Mouse (Mus musculus) liver, embryonic 16.5 days (tissue): ENCODE measurements around the gene Alg11. TPM values are rescaled to one million over a fixed set of nuclear protein-coding genes. Genes with fewer than 3 reads are reported as not detected.

Experiments used
- ATAC-seq: fragments of 200-750 bp; cut with Nextera tagmentation; 2 replicates; pipeline ENCODE4 v1.8.0; 2017; ENCODE audit warnings: low read depth, mild to moderate bottlenecking, moderate number of reproducible peaks, moderate library complexity
- H3K27ac ChIP-seq: fragments of 300-500 bp; sonication (generic); 2 replicates; pipeline ENCODE4 v1.5.1; 2014; ENCODE audit warnings: mild to moderate bottlenecking, low read length
- H3K27me3 ChIP-seq: fragments of 300-500 bp; sonication (generic); 2 replicates; pipeline ENCODE4 v1.6.1; 2014; ENCODE audit warnings: low read depth, low read length, mixed read lengths; ENCODE audit not compliant: control insufficient read depth, insufficient read depth
- H3K36me3 ChIP-seq: fragments of 300-500 bp; sonication (generic); 2 replicates; pipeline ENCODE4 v1.6.1; 2014; ENCODE audit warnings: mild to moderate bottlenecking; ENCODE audit not compliant: control insufficient read depth, insufficient read depth
- H3K4me1 ChIP-seq: fragments of 300-500 bp; sonication (generic); 2 replicates; pipeline ENCODE4 v1.6.1; 2014; ENCODE audit warnings: low read depth, low read length, mixed read lengths; ENCODE audit not compliant: control insufficient read depth
- H3K4me2 ChIP-seq: fragments of 300-500 bp; sonication (generic); 2 replicates; pipeline ENCODE4 v1.6.1; 2014; ENCODE audit warnings: low read depth, low read length, mixed read lengths
- H3K4me3 ChIP-seq: fragments of 300-500 bp; sonication (generic); 2 replicates; pipeline ENCODE4 v1.5.1; 2014; ENCODE audit warnings: low read depth, mild to moderate bottlenecking, low read length
- H3K9ac ChIP-seq: fragments of 300-500 bp; sonication (generic); 2 replicates; pipeline ENCODE4 v1.6.1; 2014; ENCODE audit warnings: low read depth, low read length
- H3K9me3 ChIP-seq: fragments of 300-500 bp; sonication (generic); replicated peaks from 2 replicates; pipeline ENCODE4 v1.6.1; 2016; ENCODE audit warnings: low read length; ENCODE audit not compliant: control insufficient read depth
- WGBS: fragments of 180-500 bp; shearing (Covaris S2); extraction: QIAGEN DNeasy Blood & Tissue Kit; methylation state at CpG from one replicate; pipeline ENCODE4 v1.1.7; 2014; ENCODE audit not compliant: insufficient replicate concordance; 5-methylcytosine and 5-hydroxymethylcytosine counted together
- polyA plus RNA-seq: library from polyadenylated mRNA; unstranded; fragments of >200 nt; fragmentation: Nextera tagmentation; extraction: Ambion mirVana; gene quantifications from 2 replicates; pipeline ENCODE4 v1.2.1, GENCODE M21; 2015

Gene Alg11
- 11.0 TPM in 2 replicates for polyA plus RNA-seq

DNA sequence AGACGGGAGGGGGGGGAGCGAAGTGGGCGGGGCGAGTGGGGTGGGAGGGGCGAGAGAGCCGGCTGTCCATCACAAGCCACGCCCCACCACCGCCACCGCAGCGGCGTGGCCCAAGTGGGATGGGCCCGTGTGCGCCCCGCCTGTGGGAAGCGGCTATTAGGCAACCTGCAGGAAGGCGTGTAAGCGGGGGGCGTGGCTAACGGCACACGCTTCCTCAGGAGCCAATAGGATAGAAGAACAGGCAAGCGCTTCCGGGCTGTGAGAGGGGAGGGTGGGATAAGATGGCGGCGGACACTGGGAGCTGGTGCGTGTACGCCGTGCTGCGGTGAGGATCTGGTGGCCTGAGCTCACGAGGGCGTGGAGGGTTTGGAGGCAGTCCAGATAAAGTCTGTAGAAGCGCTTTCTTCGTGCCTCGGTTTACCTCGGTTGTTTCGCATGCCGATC, at the start of gene Alg11:
Gene Alg11 (plus strand): TSS at position 276 of the 444 bp plus-strand sequence.
- H3K27ac ChIP-seq: peak within 1 kb of the TSS; percentile 89
- WGBS: under 1% methylated on average over 28 of the region's 36 CpGs

DNA sequence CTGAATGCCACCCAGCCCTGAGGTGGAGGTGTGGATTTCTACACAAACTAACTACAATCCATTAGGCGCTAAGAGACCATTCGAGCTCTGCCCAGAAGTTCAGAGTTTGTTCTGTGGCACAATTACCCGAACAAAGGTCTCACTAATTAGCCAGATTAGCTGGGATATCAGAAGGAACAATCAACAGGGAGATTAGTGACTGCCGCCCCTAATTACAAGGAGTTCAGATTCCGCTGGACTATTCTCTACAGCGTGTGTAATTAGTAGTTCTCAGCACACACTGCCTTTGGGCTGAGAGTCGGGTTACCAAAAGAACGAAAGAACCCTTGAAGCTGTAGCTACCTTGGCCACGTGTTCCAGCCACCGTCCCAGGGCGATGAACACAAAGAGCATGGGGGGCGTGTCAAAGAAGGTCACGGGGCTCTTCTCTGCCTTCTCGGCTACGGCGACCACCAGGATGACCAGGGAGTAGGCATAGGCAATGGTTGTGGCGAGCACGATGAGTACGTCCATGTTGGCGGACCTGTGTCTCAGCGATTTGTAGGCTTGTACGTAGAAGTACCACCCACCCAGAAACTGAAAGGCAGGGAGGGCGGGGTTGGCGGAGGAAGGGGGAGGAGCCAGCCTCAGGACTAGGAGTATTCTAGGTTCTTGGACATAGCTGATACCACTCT, 47.4 kb upstream of the Alg11 start:
- Histone ChIP-seq H3K36me3 (peaks cover 17% of the 10 kb centered on the region; the same call in 1 of the 2 replicates), H3K4me1 (no peaks in the 10 kb centered on the region), H3K27me3 (no peaks in the 10 kb centered on the region), H3K4me3 (no peak overlapping the region), H3K27ac (no peak overlapping the region), H3K4me2 (no peak overlapping the region), H3K9ac (no peak overlapping the region), H3K9me3 (no peaks in the 10 kb centered on the region)
- 73% methylated on average over 24 of the region's 24 CpGs for WGBS
- no peak for ATAC-seq

More for the DNA sequence above, at the start of gene Alg11:
- peak; percentile 98 for ATAC-seq
- Histone ChIP-seq H3K4me1 (peaks cover 40% of the 10 kb centered on the region), H3K36me3 (peaks cover 7% of the 10 kb centered on the region), H3K9ac (peak within 1 kb of the TSS; percentile 86), H3K27me3 (no peaks in the 10 kb centered on the region), H3K9me3 (no peaks in the 10 kb centered on the region), H3K4me3 (peak within 1 kb of the TSS; percentile 80), H3K4me2 (peak within 1 kb of the TSS; percentile 84)

DNA sequence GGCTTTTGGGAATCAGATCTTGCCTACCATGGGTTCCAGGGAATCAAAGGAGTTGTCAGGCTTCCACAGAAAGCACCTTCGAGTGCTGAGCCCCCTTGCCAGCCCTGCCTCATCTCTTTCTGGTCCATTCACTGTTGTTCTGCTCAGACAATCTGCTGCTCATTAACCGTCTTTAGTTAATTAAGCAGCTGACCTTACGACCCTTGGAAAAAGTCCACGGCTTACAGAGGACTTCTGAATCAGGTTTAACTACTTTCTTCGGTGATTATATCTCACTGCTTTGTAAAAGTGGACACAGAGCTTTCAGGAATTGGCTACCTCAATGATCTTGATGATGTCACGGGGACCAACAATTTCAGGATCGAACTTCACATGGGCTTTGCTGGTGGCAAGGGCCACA, 42.8 kb upstream of the Alg11 start:
- no peak for ATAC-seq
- no peak overlapping the region for H3K4me2 ChIP-seq
- H3K27me3 ChIP-seq: no peaks in the 10 kb centered on the region
- H3K9me3 ChIP-seq: no peaks in the 10 kb centered on the region
- H3K9ac ChIP-seq: no peak overlapping the region
- H3K4me1 ChIP-seq: no peaks in the 10 kb centered on the region
- no peak overlapping the region for H3K27ac ChIP-seq
- peaks cover 9% of the 10 kb centered on the region; the same call in 1 of the 2 replicates for H3K36me3 ChIP-seq
- H3K4me3 ChIP-seq: no peak overlapping the region
- WGBS: 80% methylated on average over 7 of the region's 7 CpGs

DNA sequence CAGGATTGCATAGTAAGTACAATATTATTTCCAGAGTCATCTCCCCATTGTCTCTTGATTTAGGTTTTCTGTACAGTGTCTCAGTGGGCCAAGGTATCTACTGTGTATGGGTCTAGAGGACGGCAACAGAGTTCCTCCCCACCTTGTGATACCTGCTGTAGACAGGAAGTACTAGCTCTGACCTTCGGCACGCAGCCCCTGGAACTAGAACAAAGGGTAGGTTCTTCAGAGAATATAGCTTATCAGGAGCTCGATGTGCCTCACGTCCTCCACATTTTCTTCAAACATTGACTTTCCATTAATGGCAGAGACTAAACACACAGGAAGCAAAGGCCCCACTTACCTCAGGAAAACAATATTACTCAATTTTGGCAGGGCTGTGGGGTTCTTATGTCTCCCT, 41.0 kb upstream of the Alg11 start:
- H3K36me3 ChIP-seq: peaks cover 4% of the 10 kb centered on the region; the same call in 1 of the 2 replicates
- no peak overlapping the region for H3K27ac ChIP-seq
- no peaks in the 10 kb centered on the region for H3K27me3 ChIP-seq
- WGBS: 72% methylated on average over 5 of the region's 5 CpGs
- no peak overlapping the region for H3K4me2 ChIP-seq
- H3K4me1 ChIP-seq: no peaks in the 10 kb centered on the region
- H3K9me3 ChIP-seq: no peaks in the 10 kb centered on the region
- peak; percentile 9; the same call in 1 of the 2 replicates for ATAC-seq
- H3K9ac ChIP-seq: no peak overlapping the region
- H3K4me3 ChIP-seq: no peak overlapping the region

DNA sequence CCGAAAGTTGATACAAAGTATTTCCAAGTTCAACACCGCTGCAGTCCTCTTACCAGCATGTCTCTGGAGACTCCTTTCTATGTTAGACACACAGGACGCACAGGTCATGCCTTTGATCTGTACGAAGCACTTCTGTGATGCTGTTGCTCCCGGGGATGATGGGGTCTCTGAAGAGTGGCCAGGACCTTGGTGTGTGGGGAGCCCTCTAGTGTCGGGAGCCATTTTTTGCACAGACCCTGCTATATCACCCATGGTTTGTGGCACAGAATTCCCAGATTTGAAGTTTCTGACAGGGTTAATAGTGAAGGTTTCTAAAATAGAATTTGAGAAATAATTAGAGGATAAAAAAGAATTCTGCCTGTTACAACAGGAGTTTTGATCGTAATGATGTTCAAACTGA, 38.3 kb upstream of the Alg11 start:
- Histone ChIP-seq H3K36me3 (peaks cover 8% of the 10 kb centered on the region), H3K4me3 (no peak overlapping the region), H3K27me3 (no peaks in the 10 kb centered on the region), H3K4me2 (no peak overlapping the region), H3K4me1 (no peaks in the 10 kb centered on the region), H3K27ac (no peak overlapping the region), H3K9me3 (no peaks in the 10 kb centered on the region), H3K9ac (no peak overlapping the region)
- 54% methylated on average over 7 of the region's 7 CpGs for WGBS
- ATAC-seq: no peak

DNA sequence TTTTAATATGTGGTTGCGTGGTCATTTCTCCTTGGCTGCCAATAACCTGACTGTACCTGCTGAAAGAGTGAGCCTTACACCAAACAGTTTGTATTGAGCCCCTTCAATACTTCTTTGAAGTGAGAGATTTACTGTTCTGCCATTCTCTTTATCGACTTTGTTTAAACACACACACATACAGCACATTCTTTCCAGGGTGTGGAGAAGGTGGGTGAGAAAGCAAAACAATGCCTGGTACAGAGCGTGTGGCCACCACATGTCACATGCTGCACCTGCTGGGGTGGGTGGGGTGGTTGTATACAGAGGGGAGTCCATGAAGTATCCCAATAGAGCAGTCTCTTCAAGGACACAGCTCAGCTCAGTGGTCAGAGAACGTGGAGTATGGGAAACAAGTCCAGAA, 35.3 kb upstream of the Alg11 start:
- Histone ChIP-seq H3K4me1 (no peaks in the 10 kb centered on the region), H3K9ac (no peak overlapping the region), H3K27ac (no peak overlapping the region), H3K27me3 (no peaks in the 10 kb centered on the region), H3K36me3 (peaks cover 18% of the 10 kb centered on the region), H3K4me2 (no peak overlapping the region), H3K4me3 (no peak overlapping the region), H3K9me3 (no peaks in the 10 kb centered on the region)
- ATAC-seq: no peak
- 58% methylated on average over 4 of the region's 4 CpGs for WGBS

DNA sequence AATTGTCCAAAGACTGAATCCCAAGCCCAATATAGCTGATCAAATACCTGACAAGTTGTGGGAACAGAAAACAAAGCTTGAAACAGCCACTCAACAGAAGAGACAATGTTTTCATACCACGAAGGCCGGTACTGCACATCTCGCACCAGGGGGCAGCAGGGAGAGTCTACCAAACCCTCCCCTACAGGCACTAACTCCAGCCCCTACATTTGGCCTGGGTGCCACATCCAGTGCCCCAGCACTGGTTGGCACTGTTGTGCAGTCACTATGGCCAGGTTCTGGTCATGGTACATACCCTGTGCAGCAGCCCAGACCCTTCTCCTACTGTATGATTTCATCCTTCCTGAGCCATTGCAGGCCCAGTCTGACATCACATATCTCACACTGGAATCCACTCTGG, 31.5 kb upstream of the Alg11 start:
- Histone ChIP-seq H3K9me3 (no peaks in the 10 kb centered on the region), H3K36me3 (peaks cover 17% of the 10 kb centered on the region), H3K9ac (no peak overlapping the region), H3K27me3 (no peaks in the 10 kb centered on the region), H3K4me2 (no peak overlapping the region), H3K4me3 (no peak overlapping the region), H3K4me1 (no peaks in the 10 kb centered on the region), H3K27ac (no peak overlapping the region)
- 78% methylated on average over 3 of the region's 3 CpGs for WGBS
- no peak for ATAC-seq

DNA sequence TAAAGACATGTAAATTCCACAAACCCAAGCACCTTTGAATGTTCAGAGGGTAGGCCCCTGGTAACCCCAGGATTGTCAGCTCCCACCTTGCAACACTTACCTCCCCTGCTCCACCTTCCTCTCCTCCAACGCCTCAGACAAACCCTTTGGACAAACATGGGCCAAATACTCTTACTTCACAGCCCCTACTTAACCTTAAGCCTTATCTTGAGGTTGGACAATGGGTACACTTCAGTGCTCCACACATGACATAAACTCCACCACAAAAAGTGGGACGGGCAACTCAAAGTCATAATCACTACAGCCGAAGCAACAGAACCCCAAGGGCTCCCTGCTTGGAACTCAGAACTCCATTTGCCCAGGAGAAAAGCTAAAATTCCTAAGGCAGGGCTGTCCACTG, 29.5 kb upstream of the Alg11 start:
- WGBS: 72% methylated on average over 3 of the region's 3 CpGs
- ATAC-seq: no peak
- Histone ChIP-seq H3K9ac (no peak overlapping the region), H3K36me3 (peaks cover 16% of the 10 kb centered on the region), H3K9me3 (no peaks in the 10 kb centered on the region), H3K27me3 (no peaks in the 10 kb centered on the region), H3K4me3 (no peak overlapping the region), H3K4me2 (no peak overlapping the region), H3K27ac (no peak overlapping the region), H3K4me1 (no peaks in the 10 kb centered on the region)

DNA sequence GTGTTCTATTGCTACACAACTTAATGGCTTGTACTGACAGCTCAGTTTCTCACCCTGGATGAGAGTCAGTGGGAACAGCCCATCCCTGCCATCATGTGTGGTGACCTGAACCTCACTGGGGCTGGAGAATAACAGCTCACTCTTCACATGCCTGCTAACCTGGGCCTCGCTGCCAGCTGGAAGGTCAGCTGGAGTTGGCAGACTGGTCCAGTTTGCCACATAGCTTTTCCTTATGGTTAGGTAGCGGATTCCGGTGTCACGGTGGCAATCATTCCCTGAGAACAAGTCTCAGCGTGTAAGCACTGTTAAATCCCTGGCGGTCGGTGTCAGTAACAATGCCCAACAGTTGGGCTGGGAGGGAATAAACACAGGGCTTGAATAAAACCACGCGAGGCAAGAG, 24.4 kb upstream of the Alg11 start:
- no peak overlapping the region for H3K4me2 ChIP-seq
- peaks cover 7% of the 10 kb centered on the region; the same call in 1 of the 2 replicates for H3K4me1 ChIP-seq
- no peak overlapping the region for H3K27ac ChIP-seq
- no peak for ATAC-seq
- H3K9ac ChIP-seq: no peak overlapping the region
- no peaks in the 10 kb centered on the region for H3K27me3 ChIP-seq
- 85% methylated on average over 9 of the region's 9 CpGs for WGBS
- H3K4me3 ChIP-seq: no peak overlapping the region
- H3K36me3 ChIP-seq: no peaks in the 10 kb centered on the region; the same call in 1 of the 2 replicates
- H3K9me3 ChIP-seq: no peaks in the 10 kb centered on the region
